Mouse (Mus musculus): ENCODE measurements around the gene Gm8369. TPM values are rescaled to one million over a fixed set of nuclear protein-coding genes. Genes with fewer than 3 reads are reported as not detected.
"Not testable (repeated sequence)": the region's sequence is repeated elsewhere in the genome, so short reads cannot be mapped to it uniquely, and the experiment has no call there.

Gene Gm8369
- polyA plus RNA-seq, 1 experiment from 2014 or later: 0.22 TPM

GRCm38 (mm10) chr19:11517373-11517772 lies 31.6 kb downstream of the Gm8369 start:
- not testable (repeated sequence) for ATAC-seq (ENCODE audit: borderline replicate concordance, extremely low read depth, low FRiP score, low TSS enrichment); H3K4me1 ChIP-seq; H3K27me3 ChIP-seq; H3K4me3 ChIP-seq; H3K36me3 ChIP-seq; H3K4me2 ChIP-seq; H3K27ac ChIP-seq; H3K9ac ChIP-seq; H3K9me3 ChIP-seq
- WGBS: 26% methylated on average over 1 of the region's 1 CpGs

- not testable (repeated sequence) for H3K27ac ChIP-seq; ATAC-seq (ENCODE audit: borderline replicate concordance, extremely low read depth, low FRiP score, low TSS enrichment); H3K4me1 ChIP-seq; H3K27me3 ChIP-seq; H3K36me3 ChIP-seq; H3K4me2 ChIP-seq; H3K9ac ChIP-seq; H3K9me3 ChIP-seq; H3K4me3 ChIP-seq
- 67% methylated on average over 2 of the region's 2 CpGs for WGBS
Measured at GRCm38 (mm10) chr19:11518356-11518755, 32.6 kb downstream of the Gm8369 start.

DNA sequence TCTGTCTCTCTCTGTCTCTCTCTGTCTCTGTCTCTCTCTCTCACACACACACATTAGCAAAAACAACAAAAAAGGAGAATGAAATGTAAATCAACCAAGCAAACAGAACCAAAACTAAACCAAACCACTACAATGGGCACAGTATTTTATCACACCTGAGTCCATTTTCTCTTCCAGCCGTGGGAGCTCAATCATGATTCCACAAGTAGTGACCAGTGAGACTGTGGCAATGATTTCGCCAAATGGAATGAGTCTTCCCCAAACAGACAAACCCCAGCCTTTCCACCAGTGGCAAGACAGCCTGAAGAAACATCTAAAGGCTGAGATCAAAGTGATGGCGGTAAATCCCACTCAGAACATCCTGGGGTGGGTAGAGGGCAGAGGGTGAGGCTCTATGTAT lies 34.4 kb downstream of the Gm8369 start:
- H3K9me3 ChIP-seq: no peaks in the 10 kb centered on the region
- no peak overlapping the region for H3K9ac ChIP-seq
- H3K4me1 ChIP-seq: no peaks in the 10 kb centered on the region
- H3K4me2 ChIP-seq: no peak overlapping the region
- no peak overlapping the region for H3K4me3 ChIP-seq
- 76% methylated on average over 3 of the region's 3 CpGs for WGBS
- no peak overlapping the region for H3K27ac ChIP-seq
- ATAC-seq (ENCODE audit: borderline replicate concordance, extremely low read depth, low FRiP score, low TSS enrichment): no peak
- H3K36me3 ChIP-seq: no peaks in the 10 kb centered on the region
- no peaks in the 10 kb centered on the region for H3K27me3 ChIP-seq

DNA sequence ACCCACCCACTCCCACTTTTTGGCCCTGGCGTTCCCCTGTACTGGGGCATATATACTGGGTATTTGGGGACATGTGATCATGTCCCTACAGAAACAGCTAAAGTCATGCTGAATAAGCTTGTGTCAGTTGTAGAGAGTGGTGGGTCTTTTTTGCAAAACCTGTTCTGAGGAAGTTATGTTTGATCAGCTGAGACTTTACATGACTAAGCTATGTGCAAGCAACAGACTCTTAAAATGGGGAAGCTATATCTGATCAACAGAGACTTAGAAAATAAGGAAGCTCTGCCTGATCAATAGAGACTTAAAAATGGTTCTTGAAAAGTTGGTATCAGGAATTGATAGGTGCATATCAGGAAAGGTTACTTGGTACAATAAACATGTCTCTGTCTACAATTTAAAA lies 47.7 kb downstream of the Gm8369 start:
- H3K4me3 ChIP-seq: no peak overlapping the region
- no peaks in the 10 kb centered on the region for H3K27me3 ChIP-seq
- H3K9me3 ChIP-seq: no peaks in the 10 kb centered on the region
- H3K4me1 ChIP-seq: 0 out of 2 replicates have a peak, but pooled peaks cover 5% of the 10 kb centered on the region
- H3K9ac ChIP-seq: no peak overlapping the region
- no peaks in the 10 kb centered on the region for H3K36me3 ChIP-seq
- 77% methylated on average over 1 of the region's 1 CpGs for WGBS
- ATAC-seq (ENCODE audit: borderline replicate concordance, extremely low read depth, low FRiP score, low TSS enrichment): no peak
- no peak overlapping the region for H3K4me2 ChIP-seq
- no peak overlapping the region for H3K27ac ChIP-seq

DNA sequence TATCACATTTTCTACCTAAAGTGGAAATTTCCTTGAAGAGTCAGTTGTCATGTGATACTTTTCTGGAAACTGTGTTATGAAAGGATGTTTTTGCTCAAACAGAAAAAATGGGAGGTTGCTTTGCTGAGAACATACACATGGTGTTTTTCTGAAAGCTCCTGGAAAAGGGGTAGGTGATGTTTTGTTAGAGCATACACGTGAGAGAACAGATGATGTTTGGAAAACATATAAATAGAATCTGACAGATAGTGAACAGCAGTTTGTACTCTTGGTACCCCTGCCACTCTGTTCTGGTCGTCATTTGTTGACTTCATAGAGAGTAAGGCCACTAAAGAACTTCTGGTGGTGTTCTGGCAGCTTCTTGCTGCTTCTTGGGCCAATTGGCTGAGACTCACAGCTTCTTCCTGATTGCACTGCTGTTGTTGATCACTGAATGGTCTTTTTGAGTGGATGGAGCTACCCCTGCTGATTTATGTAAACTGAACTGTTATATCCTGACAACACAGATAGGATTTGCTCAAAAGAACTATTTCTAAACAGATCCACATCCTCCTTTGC lies 48.2 kb downstream of the Gm8369 start:
- 29% methylated on average over 2 of the region's 2 CpGs for WGBS
- Histone ChIP-seq H3K4me1 (0 out of 2 replicates have a peak, but pooled peaks cover 5% of the 10 kb centered on the region), H3K9ac (no peak overlapping the region), H3K4me3 (no peak overlapping the region), H3K27ac (no peak overlapping the region), H3K36me3 (no peaks in the 10 kb centered on the region), H3K9me3 (no peaks in the 10 kb centered on the region), H3K4me2 (no peak overlapping the region), H3K27me3 (no peaks in the 10 kb centered on the region)
- no peak for ATAC-seq (ENCODE audit: borderline replicate concordance, extremely low read depth, low FRiP score, low TSS enrichment)

DNA sequence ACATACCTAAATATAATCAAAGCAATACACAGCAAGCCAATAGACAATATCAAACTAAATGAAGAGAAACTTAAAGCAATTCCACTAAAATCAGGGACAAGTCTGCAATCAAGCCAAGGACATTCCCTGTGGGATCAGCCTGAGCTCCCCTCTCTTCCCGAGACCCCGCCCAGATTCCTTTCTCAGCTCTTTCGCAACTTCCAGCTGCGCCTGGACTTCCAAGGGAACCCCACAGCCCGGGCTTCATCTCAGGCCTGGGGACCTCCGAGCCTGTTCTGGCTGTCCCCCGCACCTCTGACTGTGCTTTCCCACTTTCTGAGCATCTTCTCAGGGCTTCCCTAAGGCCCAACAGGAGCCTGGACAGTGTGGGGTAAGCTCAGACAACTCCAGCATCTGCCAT lies 50.9 kb downstream of the Gm8369 start, which contains the start of gene Ms4a4d:
Gene Ms4a4d (plus strand): TSS at position 209 of the 400 bp plus-strand sequence.
- H3K4me2 ChIP-seq: no peak within 1 kb of the TSS
- H3K27ac ChIP-seq: no peak within 1 kb of the TSS
- H3K36me3 ChIP-seq: no peaks in the 10 kb centered on the region
- WGBS: 5% methylated on average over 7 of the region's 7 CpGs
- H3K9ac ChIP-seq: no peak within 1 kb of the TSS
- H3K9me3 ChIP-seq: no peaks in the 10 kb centered on the region
- H3K4me1 ChIP-seq: 0 out of 2 replicates have a peak, but pooled peaks cover 5% of the 10 kb centered on the region
- no peak within 1 kb of the TSS for H3K4me3 ChIP-seq
- peak; percentile 46; the same call in 1 of the 2 replicates for ATAC-seq (ENCODE audit: borderline replicate concordance, extremely low read depth, low FRiP score, low TSS enrichment)
- no peaks in the 10 kb centered on the region for H3K27me3 ChIP-seq

DNA sequence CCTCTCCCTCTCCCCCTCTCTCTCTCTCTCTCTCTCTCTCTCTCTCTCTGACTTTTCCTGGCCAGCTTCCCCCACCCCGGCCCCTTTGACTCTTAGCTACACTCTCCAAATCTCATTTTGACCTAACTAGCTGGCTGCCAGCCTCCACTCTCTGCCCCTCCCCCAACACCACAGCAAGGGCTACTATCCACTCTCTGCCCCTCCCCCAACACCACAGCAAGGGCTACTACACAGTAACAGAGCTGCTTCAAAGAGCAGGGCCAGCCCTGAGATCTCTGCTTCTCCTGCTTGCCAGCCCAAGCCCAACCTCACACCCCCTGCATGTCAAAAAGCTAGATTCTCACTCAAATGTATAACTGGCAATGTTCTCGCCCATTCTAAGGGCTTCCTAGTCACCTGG lies 51.6 kb downstream of the Gm8369 start:
- no peak for ATAC-seq (ENCODE audit: borderline replicate concordance, extremely low read depth, low FRiP score, low TSS enrichment)

GRCm38 (mm10) chr19:11540166-11540821 lies 54.6 kb downstream of the Gm8369 start:
- 66% methylated on average over 1 of the region's 1 CpGs for WGBS
- H3K4me3 ChIP-seq; ATAC-seq (ENCODE audit: borderline replicate concordance, extremely low read depth, low FRiP score, low TSS enrichment); H3K27ac ChIP-seq; H3K9me3 ChIP-seq; H3K36me3 ChIP-seq; H3K4me2 ChIP-seq; H3K4me1 ChIP-seq; H3K27me3 ChIP-seq; H3K9ac ChIP-seq: not testable (repeated sequence)

More for the DNA sequence above, 51.6 kb downstream of the Gm8369 start:
- H3K36me3 ChIP-seq: no peaks in the 10 kb centered on the region
- H3K4me2 ChIP-seq: no peak overlapping the region
- no peak overlapping the region for H3K9ac ChIP-seq
- H3K27me3 ChIP-seq: no peaks in the 10 kb centered on the region
- H3K27ac ChIP-seq: no peak overlapping the region
- no peak overlapping the region for H3K4me3 ChIP-seq
- H3K4me1 ChIP-seq: 0 out of 2 replicates have a peak, but pooled peaks cover 5% of the 10 kb centered on the region
- H3K9me3 ChIP-seq: no peaks in the 10 kb centered on the region
- WGBS: 15% methylated on average over 2 of the region's 2 CpGs

- 59% methylated on average over 2 of the region's 2 CpGs for WGBS
- not testable (repeated sequence) for H3K27ac ChIP-seq; H3K36me3 ChIP-seq; H3K9me3 ChIP-seq; H3K4me2 ChIP-seq; ATAC-seq (ENCODE audit: borderline replicate concordance, extremely low read depth, low FRiP score, low TSS enrichment); H3K4me3 ChIP-seq; H3K9ac ChIP-seq; H3K4me1 ChIP-seq; H3K27me3 ChIP-seq
Measured at GRCm38 (mm10) chr19:11544383-11544782, 58.6 kb downstream of the Gm8369 start.

- Histone ChIP-seq H3K27ac (no peak overlapping the region), H3K4me2 (no peak overlapping the region), H3K9ac (no peak overlapping the region), H3K9me3 (no peaks in the 10 kb centered on the region), H3K4me1 (no peaks in the 10 kb centered on the region), H3K4me3 (no peak overlapping the region), H3K36me3 (no peaks in the 10 kb centered on the region), H3K27me3 (no peaks in the 10 kb centered on the region)
- no peak for ATAC-seq (ENCODE audit: borderline replicate concordance, extremely low read depth, low FRiP score, low TSS enrichment)
Measured at GRCm38 (mm10) chr19:11547911-11548310, 62.2 kb downstream of the Gm8369 start.

DNA sequence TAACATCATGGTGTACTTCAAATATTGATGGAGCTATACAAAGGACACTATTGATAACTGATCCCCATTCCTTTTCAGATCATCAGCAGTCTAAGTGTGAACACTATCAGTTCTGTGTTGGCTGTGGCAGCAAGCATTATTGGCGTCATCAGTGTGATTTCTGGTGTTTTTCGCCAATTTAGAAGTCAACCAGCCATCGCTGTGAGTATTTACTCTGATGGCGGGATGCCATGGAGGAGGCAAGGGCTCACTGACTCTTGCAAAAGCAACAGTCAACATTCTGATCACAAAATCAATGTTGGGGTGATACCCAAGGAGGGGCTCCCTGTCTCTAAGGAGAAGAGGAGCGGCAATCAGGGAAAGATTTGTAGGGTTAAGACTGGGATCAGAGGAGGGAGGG lies 69.0 kb downstream of the Gm8369 start:
- H3K4me3 ChIP-seq: no peak overlapping the region
- no peak overlapping the region for H3K27ac ChIP-seq
- H3K4me2 ChIP-seq: no peak overlapping the region
- no peak overlapping the region for H3K9ac ChIP-seq
- H3K9me3 ChIP-seq: no peaks in the 10 kb centered on the region
- no peaks in the 10 kb centered on the region for H3K27me3 ChIP-seq
- no peaks in the 10 kb centered on the region for H3K36me3 ChIP-seq
- no peak for ATAC-seq (ENCODE audit: borderline replicate concordance, extremely low read depth, low FRiP score, low TSS enrichment)
- no peaks in the 10 kb centered on the region for H3K4me1 ChIP-seq
- 88% methylated on average over 5 of the region's 5 CpGs for WGBS

- not testable (repeated sequence) for H3K4me1 ChIP-seq; H3K4me2 ChIP-seq; H3K9ac ChIP-seq; H3K27me3 ChIP-seq; H3K4me3 ChIP-seq; H3K36me3 ChIP-seq; ATAC-seq (ENCODE audit: borderline replicate concordance, extremely low read depth, low FRiP score, low TSS enrichment); H3K9me3 ChIP-seq; H3K27ac ChIP-seq
Measured at GRCm38 (mm10) chr19:11559560-11559959, 73.8 kb downstream of the Gm8369 start.
